Mouse (Mus musculus) liver, embryonic 15.5 days (tissue): ENCODE results near the gene Pbx4. TPM values are rescaled to one million over a fixed set of nuclear protein-coding genes. Genes with fewer than 3 reads are reported as not detected.

Source experiments
- ATAC-seq: fragments of 200-750 bp; cut with Nextera tagmentation; 2 replicates; pipeline ENCODE4 v1.8.0; 2017; ENCODE audit warnings: moderate number of reproducible peaks, mild to moderate bottlenecking, moderate library complexity; ENCODE audit not compliant: insufficient read depth
- H3K27ac ChIP-seq: fragments of 300-500 bp; sonication (generic); replicated peaks from 2 replicates; pipeline ENCODE4 v1.5.1; 2015; ENCODE audit warnings: mild to moderate bottlenecking, inconsistent platforms
- H3K27me3 ChIP-seq: fragments of 300-500 bp; sonication (generic); 2 replicates; pipeline ENCODE4 v1.6.1; 2015; ENCODE audit warnings: mild to moderate bottlenecking, inconsistent platforms
- H3K36me3 ChIP-seq: fragments of 300-500 bp; sonication (generic); replicated peaks from 2 replicates; pipeline ENCODE4 v1.6.1; 2015; ENCODE audit warnings: moderate library complexity, mild to moderate bottlenecking, inconsistent platforms
- H3K4me1 ChIP-seq: fragments of 300-500 bp; sonication (generic); replicated peaks from 2 replicates; pipeline ENCODE4 v1.6.1; 2015; ENCODE audit warnings: inconsistent platforms
- H3K4me2 ChIP-seq: fragments of 300-500 bp; sonication (generic); 2 replicates; pipeline ENCODE4 v1.6.1; 2015; ENCODE audit warnings: moderate library complexity, mild to moderate bottlenecking, inconsistent platforms
- H3K4me3 ChIP-seq: fragments of 300-500 bp; sonication (generic); replicated peaks from 2 replicates; pipeline ENCODE4 v1.5.1; 2015; ENCODE audit warnings: mild to moderate bottlenecking, inconsistent platforms
- H3K9ac ChIP-seq: fragments of 300-500 bp; sonication (generic); 2 replicates; pipeline ENCODE4 v1.6.1; 2015; ENCODE audit warnings: moderate library complexity, mild to moderate bottlenecking, inconsistent platforms
- H3K9me3 ChIP-seq: fragments of 300-500 bp; sonication (generic); replicated peaks from 2 replicates; pipeline ENCODE4 v1.6.1; 2016; ENCODE audit warnings: inconsistent platforms
- WGBS: fragments of 180-500 bp; shearing (Covaris S2); methylation state at CpG from one replicate; pipeline ENCODE4 v1.1.7; 2015; ENCODE audit warnings: mixed read lengths; ENCODE audit not compliant: insufficient replicate concordance; 5-methylcytosine and 5-hydroxymethylcytosine counted together
- polyA plus RNA-seq: library from polyadenylated mRNA; unstranded; fragments of >200 nt; fragmentation: Nextera tagmentation; extraction: Ambion mirVana; gene quantifications from 2 replicates; pipeline ENCODE4 v1.2.1, GENCODE M21; 2015

Gene Pbx4
- polyA plus RNA-seq, 1 experiment from 2014 or later: 2.0 TPM

DNA sequence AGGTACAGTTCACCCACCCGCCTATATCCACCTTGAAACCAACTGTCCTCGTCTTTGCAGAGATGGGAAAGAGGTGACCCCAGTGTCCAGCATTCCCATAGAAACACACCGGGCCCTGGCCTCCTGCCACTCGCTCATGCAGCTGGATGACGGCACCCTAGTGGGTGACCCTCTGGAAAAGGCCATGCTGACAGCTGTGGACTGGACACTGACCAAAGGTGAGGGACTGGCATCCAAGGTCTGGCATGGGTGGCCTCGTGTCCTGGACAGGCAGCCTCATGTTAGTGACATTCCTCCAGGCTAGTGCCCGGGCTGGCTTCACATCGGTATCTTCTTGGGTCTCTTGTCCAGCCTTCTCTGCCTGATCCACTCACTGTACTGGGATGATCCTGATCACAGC is 33.0 kb upstream of the Pbx4 start:
- no peak overlapping the region for H3K4me3 ChIP-seq
- H3K27me3 ChIP-seq: no peaks in the 10 kb centered on the region
- H3K27ac ChIP-seq: no peak overlapping the region
- no peaks in the 10 kb centered on the region for H3K4me1 ChIP-seq
- WGBS: 78% methylated on average over 8 of the region's 8 CpGs
- H3K9me3 ChIP-seq: no peaks in the 10 kb centered on the region
- no peak overlapping the region for H3K9ac ChIP-seq
- no peak for ATAC-seq
- no peak overlapping the region for H3K4me2 ChIP-seq
- peaks cover 100% of the 10 kb centered on the region for H3K36me3 ChIP-seq

DNA sequence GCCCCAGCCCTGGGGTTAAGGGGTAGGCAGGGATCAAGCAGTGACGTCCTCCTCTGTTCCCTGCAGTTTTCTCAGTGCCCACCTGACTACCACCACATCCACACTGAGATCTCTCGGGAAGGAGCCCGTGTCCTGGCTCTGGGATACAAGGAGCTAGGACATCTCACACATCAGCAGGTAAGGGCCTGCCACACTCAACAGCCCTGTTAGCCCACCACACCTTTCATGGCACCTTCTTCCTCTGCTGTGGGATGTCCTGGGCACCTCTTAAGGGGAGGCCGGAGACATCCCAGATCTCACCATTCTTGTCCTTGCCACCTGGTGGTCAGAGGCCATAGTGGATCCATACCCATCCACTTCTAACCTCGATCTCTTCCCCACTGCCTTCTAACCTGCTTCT is 32.3 kb upstream of the Pbx4 start:
- no peaks in the 10 kb centered on the region for H3K4me1 ChIP-seq
- peaks cover 99% of the 10 kb centered on the region for H3K36me3 ChIP-seq
- WGBS: 90% methylated on average over 5 of the region's 5 CpGs
- no peak overlapping the region for H3K4me3 ChIP-seq
- no peak overlapping the region for H3K9ac ChIP-seq
- no peaks in the 10 kb centered on the region for H3K27me3 ChIP-seq
- H3K27ac ChIP-seq: no peak overlapping the region
- no peak overlapping the region for H3K4me2 ChIP-seq
- no peak for ATAC-seq
- H3K9me3 ChIP-seq: no peaks in the 10 kb centered on the region

DNA sequence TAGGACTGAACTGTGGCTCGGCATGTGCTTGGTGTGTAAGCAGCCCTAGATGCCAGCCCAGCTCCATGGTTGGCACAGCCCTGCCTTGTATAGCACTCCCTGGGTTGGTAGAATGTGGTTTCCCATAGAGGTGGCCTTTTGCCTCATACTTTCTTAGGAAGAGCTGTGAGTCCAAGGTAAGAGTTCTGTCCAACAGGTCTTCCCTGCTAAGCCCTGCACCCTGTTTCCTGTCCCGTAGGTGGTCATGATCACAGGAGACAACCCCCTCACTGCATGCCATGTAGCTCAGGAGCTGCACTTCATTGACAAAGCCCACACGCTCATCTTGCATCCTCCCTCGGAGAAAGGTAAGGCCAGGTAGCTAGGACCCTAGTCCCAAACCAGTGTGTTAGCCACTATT is 30.5 kb upstream of the Pbx4 start:
- Histone ChIP-seq H3K27me3 (no peaks in the 10 kb centered on the region), H3K9ac (no peak overlapping the region), H3K9me3 (no peaks in the 10 kb centered on the region), H3K27ac (no peak overlapping the region), H3K36me3 (peaks cover 99% of the 10 kb centered on the region), H3K4me2 (no peak overlapping the region), H3K4me3 (no peak overlapping the region), H3K4me1 (0 out of 2 replicates have a peak, but pooled peaks cover 2% of the 10 kb centered on the region)
- no peak for ATAC-seq
- 85% methylated on average over 4 of the region's 4 CpGs for WGBS

DNA sequence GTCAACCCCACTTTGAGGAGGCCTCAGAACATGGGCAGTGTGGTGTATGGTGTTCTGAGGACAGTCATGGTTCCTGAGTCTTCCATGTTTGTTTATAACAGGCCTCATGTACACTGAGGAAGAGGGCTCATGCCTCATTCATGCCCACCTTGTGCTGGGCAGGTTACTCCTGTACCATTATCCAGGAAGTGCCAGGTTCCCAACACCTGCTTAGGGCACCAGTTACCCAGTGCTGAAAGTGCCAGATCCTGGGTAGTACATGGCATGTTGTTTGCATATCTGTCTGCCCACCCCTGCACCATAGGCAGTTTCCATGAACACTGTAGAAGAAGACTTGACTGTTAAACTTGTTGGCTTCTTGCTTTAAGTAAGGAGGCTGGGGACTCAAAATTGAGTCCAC is 30.1 kb upstream of the Pbx4 start:
- no peaks in the 10 kb centered on the region for H3K9me3 ChIP-seq
- H3K4me2 ChIP-seq: no peak overlapping the region
- H3K27ac ChIP-seq: no peak overlapping the region
- H3K9ac ChIP-seq: no peak overlapping the region
- H3K4me1 ChIP-seq: 0 out of 2 replicates have a peak, but pooled peaks cover 6% of the 10 kb centered on the region
- no peak overlapping the region for H3K4me3 ChIP-seq
- no peak for ATAC-seq
- no peaks in the 10 kb centered on the region for H3K27me3 ChIP-seq
- peaks cover 99% of the 10 kb centered on the region for H3K36me3 ChIP-seq

DNA sequence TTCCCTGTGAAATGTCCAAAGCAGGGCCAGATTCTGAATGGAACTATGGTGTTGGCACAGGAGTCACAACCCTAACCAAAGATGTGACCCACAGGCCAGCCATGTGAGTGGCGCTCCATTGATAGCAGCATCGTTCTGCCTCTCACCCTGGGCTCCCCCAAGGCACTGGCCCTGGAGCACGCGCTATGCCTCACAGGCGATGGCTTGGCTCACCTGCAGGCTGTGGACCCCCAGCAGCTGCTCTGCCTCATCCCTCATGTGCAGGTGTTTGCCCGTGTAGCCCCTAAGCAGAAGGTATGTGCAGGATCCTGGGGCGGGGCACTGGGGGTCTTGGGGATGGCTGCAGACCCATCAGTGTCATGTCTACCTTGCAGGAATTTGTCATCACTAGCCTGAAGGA is 28.9 kb upstream of the Pbx4 start:
- Histone ChIP-seq H3K4me2 (no peak overlapping the region), H3K9me3 (no peaks in the 10 kb centered on the region), H3K4me3 (no peak overlapping the region), H3K9ac (no peak overlapping the region), H3K27me3 (no peaks in the 10 kb centered on the region), H3K27ac (no peak overlapping the region), H3K4me1 (peaks cover 10% of the 10 kb centered on the region), H3K36me3 (peaks cover 96% of the 10 kb centered on the region)
- ATAC-seq: no peak
- 85% methylated on average over 7 of the region's 7 CpGs for WGBS

DNA sequence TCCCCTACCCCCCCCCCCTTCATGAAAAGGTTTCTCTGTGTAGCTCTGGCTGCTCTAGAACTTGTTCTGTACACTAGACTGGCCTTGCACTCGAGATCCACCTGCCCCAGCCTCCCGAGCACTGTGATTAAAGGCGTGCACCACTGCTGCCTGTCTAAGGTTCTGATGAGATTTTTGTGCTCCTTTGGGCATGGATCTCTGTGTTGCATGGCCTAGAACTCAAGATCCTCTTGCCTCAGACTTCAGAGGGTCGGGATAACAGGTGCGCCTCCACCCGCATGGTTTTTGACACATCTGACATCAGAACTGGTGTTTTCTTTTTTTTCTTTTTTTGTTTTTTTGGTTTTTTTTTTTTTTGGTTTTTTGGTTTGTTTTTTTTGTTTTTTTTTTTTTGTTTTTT is 27.8 kb upstream of the Pbx4 start:
- WGBS: 80% methylated on average over 6 of the region's 6 CpGs
- Histone ChIP-seq H3K36me3 (peaks cover 85% of the 10 kb centered on the region), H3K4me3 (no peak overlapping the region), H3K4me1 (peaks cover 19% of the 10 kb centered on the region), H3K27me3 (no peaks in the 10 kb centered on the region), H3K9me3 (no peaks in the 10 kb centered on the region), H3K4me2 (no peak overlapping the region), H3K9ac (no peak overlapping the region), H3K27ac (no peak overlapping the region)
- no peak for ATAC-seq

DNA sequence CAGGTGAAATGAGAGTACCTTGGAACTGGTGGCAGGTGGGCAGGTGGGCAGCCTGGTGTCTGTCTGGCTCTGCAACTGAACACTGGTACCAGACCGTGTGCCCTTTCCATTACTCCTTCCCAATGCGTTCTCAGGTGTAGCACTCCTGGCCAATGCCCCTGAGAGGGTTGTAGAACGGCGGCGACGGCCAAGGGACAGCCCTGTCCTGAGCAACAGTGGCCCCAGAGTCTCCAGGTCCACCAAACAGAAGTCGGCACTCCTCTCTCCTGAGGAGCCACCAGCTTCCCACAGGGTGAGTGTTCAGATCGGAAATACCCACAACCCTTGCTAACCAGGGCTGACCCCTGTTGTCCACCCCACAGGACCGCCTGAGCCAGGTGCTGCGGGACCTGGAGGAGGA is 27.2 kb upstream of the Pbx4 start:
- Histone ChIP-seq H3K4me3 (no peak overlapping the region), H3K4me2 (no peak overlapping the region), H3K27ac (no peak overlapping the region), H3K4me1 (peaks cover 19% of the 10 kb centered on the region), H3K36me3 (peaks cover 79% of the 10 kb centered on the region), H3K27me3 (no peaks in the 10 kb centered on the region), H3K9ac (no peak overlapping the region), H3K9me3 (no peaks in the 10 kb centered on the region)
- WGBS: 87% methylated on average over 10 of the region's 10 CpGs
- no peak for ATAC-seq

DNA sequence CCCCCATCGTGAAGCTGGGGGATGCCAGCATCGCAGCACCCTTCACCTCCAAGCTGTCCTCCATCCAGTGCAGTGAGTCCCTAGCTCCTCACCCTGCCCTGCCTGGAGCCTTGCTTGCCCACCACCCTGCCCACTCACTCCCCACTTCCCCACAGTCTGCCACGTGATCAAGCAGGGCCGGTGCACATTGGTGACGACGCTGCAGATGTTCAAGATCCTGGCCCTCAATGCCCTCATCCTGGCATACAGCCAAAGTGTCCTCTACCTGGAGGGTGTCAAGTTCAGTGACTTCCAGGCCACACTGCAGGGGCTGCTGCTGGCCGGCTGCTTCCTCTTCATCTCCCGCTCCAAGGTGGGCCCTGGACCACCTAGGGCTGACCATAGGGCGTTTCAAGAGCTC is 26.8 kb upstream of the Pbx4 start:
- Histone ChIP-seq H3K9me3 (no peaks in the 10 kb centered on the region), H3K27me3 (no peaks in the 10 kb centered on the region), H3K27ac (0 out of 2 replicates have a peak overlapping the region, but pooled peaks have one; percentile 6), H3K4me3 (no peak overlapping the region), H3K9ac (no peak overlapping the region), H3K36me3 (peaks cover 75% of the 10 kb centered on the region), H3K4me1 (peaks cover 19% of the 10 kb centered on the region), H3K4me2 (no peak overlapping the region)
- 85% methylated on average over 9 of the region's 9 CpGs for WGBS
- no peak for ATAC-seq

DNA sequence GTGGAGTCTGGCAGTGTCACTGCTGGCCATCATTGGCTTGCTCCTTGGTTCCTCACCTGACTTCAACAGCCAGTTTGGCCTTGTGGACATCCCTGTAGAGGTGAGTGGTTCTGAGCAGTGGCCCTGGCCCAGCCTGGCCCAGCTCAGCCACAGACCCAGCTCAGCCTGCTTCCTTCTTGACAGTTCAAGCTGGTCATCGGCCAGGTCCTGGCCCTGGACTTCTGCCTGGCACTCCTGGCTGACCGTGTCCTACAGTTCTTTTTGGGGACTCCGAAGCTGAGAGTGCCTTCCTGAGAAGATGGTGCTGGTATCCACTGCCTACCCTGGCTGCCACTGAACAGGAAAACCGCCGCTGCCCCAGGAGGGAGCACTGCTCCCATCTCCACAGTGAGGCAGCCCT is 25.1 kb upstream of the Pbx4 start:
- Histone ChIP-seq H3K4me3 (no peak overlapping the region), H3K9me3 (no peaks in the 10 kb centered on the region), H3K9ac (no peak overlapping the region), H3K4me1 (peaks cover 19% of the 10 kb centered on the region), H3K27ac (no peak overlapping the region), H3K4me2 (no peak overlapping the region), H3K36me3 (peaks cover 66% of the 10 kb centered on the region), H3K27me3 (no peaks in the 10 kb centered on the region)
- ATAC-seq: no peak
- 78% methylated on average over 5 of the region's 5 CpGs for WGBS

DNA sequence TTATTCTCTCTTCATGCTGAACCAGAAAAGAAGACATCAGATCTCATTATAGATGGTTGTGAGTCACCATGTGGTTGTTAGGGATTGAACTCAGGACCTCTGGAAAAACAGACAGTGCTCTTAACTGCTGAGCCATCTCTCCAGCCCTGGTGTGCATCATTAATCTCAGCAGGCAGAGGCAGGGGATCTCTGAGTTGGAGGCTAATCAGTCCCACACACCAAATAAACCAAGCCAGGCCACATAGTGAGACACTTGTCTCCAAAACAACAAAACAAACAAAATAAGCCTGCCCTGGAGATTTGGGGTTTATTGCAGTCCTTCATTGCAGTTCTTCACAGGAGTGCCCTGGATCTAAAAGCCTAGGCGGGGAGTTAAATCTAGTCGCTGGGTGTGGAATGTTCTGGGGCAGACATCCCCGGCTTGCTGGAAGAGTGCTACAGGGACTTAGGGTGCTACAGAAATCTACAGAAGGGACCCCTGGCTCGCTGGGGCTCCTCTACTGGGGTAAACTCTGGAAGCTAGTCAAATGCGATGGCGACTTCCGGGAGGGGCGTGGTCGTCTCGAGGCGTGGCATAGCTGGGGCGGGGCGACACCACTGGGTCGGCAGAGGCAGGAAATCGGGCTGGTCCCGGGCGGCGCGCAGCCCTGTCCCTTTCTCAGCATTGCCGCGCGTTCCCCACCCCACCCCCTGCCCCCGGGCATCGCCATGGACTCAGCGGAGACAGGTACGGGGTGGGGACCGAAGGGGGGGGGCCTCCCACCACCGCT is 24.0 kb upstream of the Pbx4 start, which contains the start of gene Gmip:
Gmip (plus strand) TSS at position 586 of the 770 bp plus-strand sequence.
- Histone ChIP-seq H3K4me1 (peaks cover 19% of the 10 kb centered on the region), H3K36me3 (peaks cover 56% of the 10 kb centered on the region), H3K4me3 (peak within 1 kb of the TSS; percentile 62), H3K27me3 (no peaks in the 10 kb centered on the region), H3K4me2 (peak within 1 kb of the TSS; percentile 87), H3K27ac (peak within 1 kb of the TSS; percentile 10; the same call in 1 of the 2 replicates), H3K9ac (peak within 1 kb of the TSS; percentile 48), H3K9me3 (no peaks in the 10 kb centered on the region)
- 5% methylated on average over 24 of the region's 28 CpGs for WGBS
- peak; percentile 75 for ATAC-seq

DNA sequence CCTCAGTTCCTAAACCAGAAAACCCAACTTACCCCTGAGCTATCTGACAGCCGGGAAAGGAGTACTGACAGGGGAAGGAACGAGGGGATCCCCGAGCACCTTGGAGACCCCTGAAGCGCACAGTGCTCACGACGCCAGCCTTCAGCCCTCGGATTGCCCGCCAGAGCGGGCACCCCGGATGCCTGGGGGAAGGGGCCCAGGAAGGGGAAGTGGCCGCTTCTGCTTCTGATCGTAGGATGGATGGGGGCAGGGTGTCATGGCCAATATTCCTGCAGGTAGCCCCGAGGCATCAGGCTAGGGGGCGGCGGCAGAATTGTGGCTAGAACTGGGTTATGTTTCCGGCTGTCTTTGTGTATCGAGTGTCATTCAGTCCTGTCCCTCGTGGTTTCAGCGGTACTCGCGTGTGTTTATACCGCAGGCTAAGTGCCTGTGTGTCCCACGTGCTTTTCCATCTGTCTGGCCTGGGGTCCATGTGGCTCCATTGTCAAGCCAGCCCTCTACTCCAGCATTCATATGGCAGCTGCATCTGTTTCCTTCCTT is 23.4 kb upstream of the Pbx4 start:
- Histone ChIP-seq H3K27ac (peak overlapping the region; percentile 10; the same call in 1 of the 2 replicates), H3K4me1 (peaks cover 19% of the 10 kb centered on the region), H3K27me3 (no peaks in the 10 kb centered on the region), H3K36me3 (peaks cover 49% of the 10 kb centered on the region), H3K9ac (peak overlapping the region; percentile 48), H3K9me3 (no peaks in the 10 kb centered on the region), H3K4me2 (peak overlapping the region; percentile 87), H3K4me3 (peak overlapping the region; percentile 62)
- ATAC-seq: peak; percentile 22; the same call in 1 of the 2 replicates
- under 1% methylated on average over 23 of the region's 23 CpGs for WGBS
